Mouse (Mus musculus): Measurements from ENCODE around the gene Cep19.

GRCm38 (mm10) chr16:32075762-32076161 lies 23.8 kb upstream of the Cep19 start:
- TF ChIP-seq CTCF (IDR thresholded peaks at IDR 0.05; ENCODE audit: low read depth) (no peak), EP300 (IDR thresholded peaks at IDR 0.05; ENCODE audit: low read depth) (no peak)
